Comparison of ENCODE assay signal across 12 mouse cellular contexts in the genomic region with DNA sequence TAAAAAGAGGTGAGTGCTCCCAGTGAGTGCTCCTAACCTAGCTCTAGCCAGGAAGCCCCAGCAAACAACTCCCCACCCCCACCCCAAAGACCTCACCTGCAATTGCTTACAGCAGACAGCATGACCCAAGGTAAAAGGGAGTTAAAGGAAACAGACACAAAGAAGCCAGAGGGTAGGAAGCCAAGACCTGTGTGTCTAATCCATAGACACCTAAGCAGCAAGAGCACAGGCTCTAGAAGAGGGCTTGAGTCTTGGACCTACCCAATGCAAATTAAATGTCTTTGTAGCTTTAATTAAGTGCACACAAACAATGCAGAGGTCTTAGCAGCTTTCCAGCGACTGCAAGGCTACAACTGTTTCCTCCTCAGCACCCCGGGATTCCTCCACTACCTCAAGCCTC. TPM values are rescaled to one million over a fixed set of nuclear protein-coding genes. Genes with fewer than 3 reads are reported as not detected.
DNase-seq lines count a peak whose midpoint lies in the region; ATAC-seq lines count a peak whose summit lies in the region.
"Had no signal": no experiment of that assay in that cellular context is flagged by ENCODE, and none has a peak within 500 bp of the region (broad histone marks: within the 10 kb centered on the region; RNA-seq: fewer than 3 reads in every experiment).

No protein-coding gene starts in this region.

- H3K36me3 ChIP-seq in kidney, embryonic 15.5 days: no peaks in the 10 kb centered on the region
- no peaks in the 10 kb centered on the region for H3K36me3 ChIP-seq in forebrain, embryonic 15.5 days
- H3K36me3 ChIP-seq in midbrain, embryonic 14.5 days (ENCODE audit: control insufficient read depth, insufficient read depth, low read length): no peaks in the 10 kb centered on the region
- H3K36me3 ChIP-seq: limb, embryonic 15.5 days had no signal

- peak overlapping the region; percentile 93; the same call in 1 of the 2 replicates for H3K4me3 ChIP-seq in kidney, embryonic 15.5 days (replicated peaks)
- H3K4me3 ChIP-seq in forebrain, embryonic 15.5 days: peak overlapping the region; percentile 94
- peak overlapping the region; percentile 85 for H3K4me3 ChIP-seq in midbrain, embryonic 14.5 days (replicated peaks; ENCODE audit: low read depth, low read length)

- H3K4me2 ChIP-seq in kidney, embryonic 15.5 days: peak overlapping the region; percentile 92; the same call in 1 of the 2 replicates
- peak overlapping the region; percentile 69 for H3K4me2 ChIP-seq in forebrain, embryonic 15.5 days (replicated peaks)
- peak overlapping the region; percentile 79 for H3K4me2 ChIP-seq in midbrain, embryonic 14.5 days (ENCODE audit: low read length)

- H3K9me3 ChIP-seq in kidney, embryonic 15.5 days (replicated peaks): no peaks in the 10 kb centered on the region
- no peaks in the 10 kb centered on the region for H3K9me3 ChIP-seq in forebrain, embryonic 15.5 days
- no peaks in the 10 kb centered on the region for H3K9me3 ChIP-seq in midbrain, embryonic 14.5 days (ENCODE audit: control insufficient read depth, low read length)
- H3K9me3 ChIP-seq: limb, embryonic 15.5 days had no signal

- no peaks in the 10 kb centered on the region for H3K27me3 ChIP-seq in kidney, embryonic 15.5 days
- H3K27me3 ChIP-seq in forebrain, embryonic 15.5 days: no peaks in the 10 kb centered on the region
- H3K27me3 ChIP-seq in midbrain, embryonic 14.5 days (ENCODE audit: control insufficient read depth, insufficient read depth, low read length): no peaks in the 10 kb centered on the region
- H3K27me3 ChIP-seq: limb, embryonic 15.5 days had no signal

- ATAC-seq in kidney, embryonic 15.5 days (replicated peaks; ENCODE audit: low FRiP score): no peak
- no peak for ATAC-seq in forebrain, embryonic 15.5 days (replicated peaks)
- ATAC-seq in midbrain, embryonic 14.5 days (ENCODE audit: low FRiP score, low TSS enrichment): no peak
- ATAC-seq: inflammation-experienced regulatory T-cells, adult 6 months had no signal

- H3K9ac ChIP-seq in kidney, embryonic 15.5 days: no peak overlapping the region
- H3K9ac ChIP-seq in forebrain, embryonic 15.5 days (replicated peaks): peak overlapping the region; percentile 1; the same call in 1 of the 2 replicates
- H3K9ac ChIP-seq in midbrain, embryonic 14.5 days (replicated peaks; ENCODE audit: low read length): peak overlapping the region; percentile 30; the same call in 1 of the 2 replicates
- H3K9ac ChIP-seq: limb, embryonic 15.5 days had no signal

- no peak for DNase-seq in kidney, postnatal 4 days
- DNase-seq in R1 (ENCODE audit: low read depth, low spot score): peak; percentile 72
- no peak for DNase-seq in midbrain, embryonic 14.5 days
- no peak for DNase-seq in left cerebral cortex, adult 18-20 months (ENCODE audit: low spot score in 2 of 2)
- DNase-seq in left cerebral cortex, postnatal 25 days (ENCODE audit: low spot score in 2 of 2): no peak
- no peak for DNase-seq in frontal cortex, adult 2 months (ENCODE audit: extremely low spot score in 1 of 2, low spot score in 1 of 2)
- DNase-seq: cerebellum, postnatal 25 days; thymus, postnatal 14 days had no signal

- WGBS in kidney, embryonic 15.5 days: 19% methylated on average over 2 of the region's 2 CpGs
- WGBS in forebrain, embryonic 15.5 days: 0% methylated on average over 2 of the region's 2 CpGs
- 8% methylated on average over 2 of the region's 2 CpGs for WGBS in midbrain, embryonic 14.5 days

- no peak overlapping the region for H3K27ac ChIP-seq in kidney, embryonic 15.5 days
- H3K27ac ChIP-seq in forebrain, embryonic 15.5 days (replicated peaks): no peak overlapping the region
- no peak overlapping the region for H3K27ac ChIP-seq in midbrain, embryonic 14.5 days (replicated peaks; ENCODE audit: low read depth, low read length)
- H3K27ac ChIP-seq: limb, embryonic 15.5 days had no signal

- peaks cover 45% of the 10 kb centered on the region for H3K4me1 ChIP-seq in kidney, embryonic 15.5 days
- H3K4me1 ChIP-seq in forebrain, embryonic 15.5 days: peaks cover 32% of the 10 kb centered on the region
- peaks cover 24% of the 10 kb centered on the region for H3K4me1 ChIP-seq in midbrain, embryonic 14.5 days (ENCODE audit: control insufficient read depth, insufficient read depth, low read length)

- intact Hi-C loops in left cerebral cortex, postnatal 25 days (cut with DNase I): loop anchor here (5.0 kb wide), 2 partner anchors 75 to 95 kb away; no protein-coding TSS in a partner anchor

RNA-seq across cellular contexts. Expression of gene Klhl2, which starts 2.2 kb away (rescaled TPM):
- polyA plus RNA-seq in kidney, embryonic 15.5 days (2015; fragmentation: Nextera tagmentation; extraction: Ambion mirVana): 15.3 and 16.1 TPM in 2 replicates
- polyA plus RNA-seq in forebrain, embryonic 15.5 days (2015; fragmentation: Nextera tagmentation; extraction: Ambion mirVana): 41.7 and 42.3 TPM in 2 replicates
- 29.3 and 32.4 TPM in 2 replicates for polyA plus RNA-seq in midbrain, embryonic 14.5 days (2014; fragmentation: Nextera tagmentation; extraction: Ambion mirVana)
- total RNA-seq in left cerebral cortex, adult 18-20 months (2021): 100 to 1,000 TPM; 157 to 168 TPM
- total RNA-seq in left cerebral cortex, postnatal 25 days (2021): 100 to 1,000 TPM; 153 to 175 TPM
- polyA plus RNA-seq in frontal cortex, adult 2 months (2012; rRNA removed): 107 and 113 TPM in 2 replicates
